Mouse (Mus musculus) intestine, embryonic 16.5 days (tissue): Measurements from ENCODE around the gene Atf6. TPM values are rescaled to one million over a fixed set of nuclear protein-coding genes. Genes with fewer than 3 reads are reported as not detected.

Source experiments
- ATAC-seq: fragments of 200-750 bp; cut with Nextera tagmentation; 2 replicates; pipeline ENCODE4 v1.8.0; 2017; ENCODE audit warnings: moderate TSS enrichment, moderate library complexity
- H3K27ac ChIP-seq: fragments of 300-500 bp; sonication (generic); 2 replicates; pipeline ENCODE4 v1.5.1; 2014; ENCODE audit warnings: mild to moderate bottlenecking, low read length
- H3K27me3 ChIP-seq: fragments of 300-500 bp; sonication (generic); replicated peaks from 2 replicates; pipeline ENCODE4 v1.6.1; 2014; ENCODE audit warnings: low read length, control low read depth, mixed read lengths; ENCODE audit not compliant: control insufficient read depth, insufficient read depth
- H3K36me3 ChIP-seq: fragments of 300-500 bp; sonication (generic); 2 replicates; pipeline ENCODE4 v1.6.1; 2014; ENCODE audit warnings: low read length, control low read depth; ENCODE audit not compliant: control insufficient read depth, insufficient read depth
- H3K4me1 ChIP-seq: fragments of 300-500 bp; sonication (generic); 2 replicates; pipeline ENCODE4 v1.6.1; 2014; ENCODE audit warnings: low read length, control low read depth, mixed read lengths; ENCODE audit not compliant: control insufficient read depth, insufficient read depth
- H3K4me2 ChIP-seq: fragments of 300-500 bp; sonication (generic); 2 replicates; pipeline ENCODE4 v1.6.1; 2014; ENCODE audit warnings: low read depth, low read length, control low read depth
- H3K4me3 ChIP-seq: fragments of 300-500 bp; sonication (generic); 2 replicates; pipeline ENCODE4 v1.5.1; 2014; ENCODE audit warnings: mild to moderate bottlenecking, low read length
- H3K9ac ChIP-seq: fragments of 300-500 bp; sonication (generic); 2 replicates; pipeline ENCODE4 v1.6.1; 2014; ENCODE audit warnings: low read depth, low read length
- H3K9me3 ChIP-seq: fragments of 300-500 bp; sonication (generic); 2 replicates; pipeline ENCODE4 v1.6.1; 2016; ENCODE audit warnings: low read length, control low read depth; ENCODE audit not compliant: control insufficient read depth
- WGBS: fragments of 180-500 bp; shearing (Covaris S2); extraction: QIAGEN DNeasy Blood & Tissue Kit; methylation state at CpG from one replicate; pipeline ENCODE4 v1.1.7; 2014; 5-methylcytosine and 5-hydroxymethylcytosine counted together
- polyA plus RNA-seq: library from polyadenylated mRNA; unstranded; fragments of >200 nt; fragmentation: Nextera tagmentation; extraction: Ambion mirVana; gene quantifications from 2 replicates; pipeline ENCODE4 v1.2.1, GENCODE M21; 2015

Gene Atf6
- polyA plus RNA-seq, 1 experiment from 2014 or later = 8.0 TPM

DNA sequence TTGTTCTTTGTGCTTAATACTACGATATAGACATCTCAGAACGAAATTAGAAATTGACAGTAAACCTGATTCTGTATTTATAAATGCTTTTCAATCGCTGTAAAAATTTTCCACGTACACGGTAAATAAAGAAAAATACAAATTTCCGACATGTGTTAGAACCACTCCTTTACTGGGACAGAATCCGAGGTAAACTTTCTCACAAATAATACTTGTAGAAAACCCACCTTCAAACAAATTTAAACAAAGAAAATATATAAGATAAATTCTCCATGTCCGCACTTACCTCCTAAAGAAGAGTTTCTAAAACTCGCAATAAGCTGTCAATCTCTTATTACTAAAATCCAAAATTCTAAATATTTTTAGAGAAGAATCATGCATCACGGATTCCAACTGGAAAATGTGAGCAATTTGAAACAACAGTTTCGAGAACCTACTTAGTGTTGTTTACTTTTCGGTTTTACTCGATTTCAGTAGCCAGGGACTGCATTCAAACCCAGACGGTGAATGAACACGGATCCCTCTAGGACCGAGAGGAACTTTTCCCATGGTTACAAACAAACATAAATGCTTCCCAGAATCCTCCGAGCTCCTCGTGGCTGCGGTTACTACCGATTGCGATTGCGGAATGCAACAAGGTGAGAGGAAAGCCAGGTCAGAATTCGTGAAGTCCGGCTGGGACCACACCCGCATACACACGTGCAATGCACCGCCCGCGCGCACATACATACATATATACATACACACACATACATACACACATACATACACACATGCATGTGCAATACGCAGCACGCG is 735 bp upstream of the Atf6 start:
- Histone ChIP-seq H3K9me3 (no peaks in the 10 kb centered on the region), H3K4me1 (no peaks in the 10 kb centered on the region), H3K27me3 (no peaks in the 10 kb centered on the region), H3K4me2 (peak overlapping the region; percentile 77), H3K4me3 (peak overlapping the region; percentile 92), H3K9ac (peak overlapping the region; percentile 85), H3K27ac (no peak overlapping the region), H3K36me3 (no peaks in the 10 kb centered on the region; the same call in 1 of the 2 replicates)
- WGBS = under 1% methylated on average over 33 of the region's 33 CpGs
- ATAC-seq = peak; percentile 81

DNA sequence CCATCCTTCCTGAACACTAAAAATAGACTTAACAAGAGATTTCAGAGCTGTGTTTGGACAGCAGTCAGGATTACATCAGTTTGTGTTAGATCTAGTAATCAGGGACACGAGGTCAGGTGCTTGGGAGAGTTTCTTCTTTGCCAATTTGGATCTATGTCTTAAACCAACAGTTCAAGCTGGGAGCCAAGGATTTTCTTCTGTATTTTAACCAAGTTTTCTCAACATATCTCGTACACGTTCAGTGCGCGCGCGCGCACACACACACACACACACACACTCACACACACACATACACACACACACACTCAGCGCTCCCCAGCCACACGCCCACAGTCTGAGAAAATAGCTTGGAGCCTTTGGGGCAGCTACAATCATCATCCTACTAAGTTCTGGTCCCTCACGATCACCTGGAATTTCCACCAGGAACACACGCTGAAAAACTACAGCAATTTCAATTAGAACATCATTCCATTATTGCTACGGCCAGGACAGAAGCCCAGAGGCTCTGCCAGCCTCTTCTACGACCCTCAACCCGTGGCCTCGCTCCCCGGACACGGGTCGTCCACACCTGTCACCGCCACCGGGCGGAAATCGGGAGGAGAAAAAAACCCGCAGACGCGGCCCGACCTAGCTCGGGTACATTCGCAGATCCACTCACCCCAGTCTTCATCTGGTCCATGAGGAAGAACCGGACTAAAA is 430 bp downstream of the Atf6 start:
- WGBS = 1% methylated on average over 30 of the region's 30 CpGs
- peak; percentile 71 for ATAC-seq
- no peaks in the 10 kb centered on the region; the same call in 1 of the 2 replicates for H3K36me3 ChIP-seq

DNA sequence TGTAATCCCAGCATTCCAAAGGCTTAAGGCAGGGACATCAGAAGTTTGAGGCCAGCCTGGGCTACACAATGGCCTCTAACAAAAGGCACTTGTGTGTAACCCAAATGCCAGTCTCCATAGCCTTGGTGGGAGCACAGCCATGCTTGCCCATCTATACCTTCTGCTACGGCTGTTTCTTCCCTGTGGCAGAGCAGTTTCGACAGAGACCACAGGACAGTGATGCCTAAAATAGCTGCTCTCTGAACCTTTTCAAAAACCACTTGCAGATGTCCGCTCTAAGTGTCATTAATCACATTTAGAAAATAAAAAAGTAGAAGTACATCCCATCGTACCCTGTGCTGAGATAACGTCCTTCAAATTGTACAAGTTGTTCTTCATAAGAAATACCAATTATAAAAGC is 2.2 kb downstream of the Atf6 start:
- no peaks in the 10 kb centered on the region for H3K27me3 ChIP-seq
- H3K4me3 ChIP-seq = no peak overlapping the region
- H3K4me1 ChIP-seq = no peaks in the 10 kb centered on the region
- H3K36me3 ChIP-seq = no peaks in the 10 kb centered on the region
- H3K9ac ChIP-seq = no peak overlapping the region
- ATAC-seq = no peak
- H3K27ac ChIP-seq = no peak overlapping the region
- WGBS = 83% methylated on average over 5 of the region's 5 CpGs
- H3K4me2 ChIP-seq = no peak overlapping the region
- H3K9me3 ChIP-seq = no peaks in the 10 kb centered on the region

More for the DNA sequence above, 430 bp downstream of the Atf6 start:
- H3K4me2 ChIP-seq = peak overlapping the region; percentile 77
- peak overlapping the region; percentile 85 for H3K9ac ChIP-seq
- peak overlapping the region; percentile 85 for H3K27ac ChIP-seq
- H3K27me3 ChIP-seq = no peaks in the 10 kb centered on the region
- H3K4me3 ChIP-seq = peak overlapping the region; percentile 92
- H3K4me1 ChIP-seq = no peaks in the 10 kb centered on the region
- H3K9me3 ChIP-seq = no peaks in the 10 kb centered on the region

DNA sequence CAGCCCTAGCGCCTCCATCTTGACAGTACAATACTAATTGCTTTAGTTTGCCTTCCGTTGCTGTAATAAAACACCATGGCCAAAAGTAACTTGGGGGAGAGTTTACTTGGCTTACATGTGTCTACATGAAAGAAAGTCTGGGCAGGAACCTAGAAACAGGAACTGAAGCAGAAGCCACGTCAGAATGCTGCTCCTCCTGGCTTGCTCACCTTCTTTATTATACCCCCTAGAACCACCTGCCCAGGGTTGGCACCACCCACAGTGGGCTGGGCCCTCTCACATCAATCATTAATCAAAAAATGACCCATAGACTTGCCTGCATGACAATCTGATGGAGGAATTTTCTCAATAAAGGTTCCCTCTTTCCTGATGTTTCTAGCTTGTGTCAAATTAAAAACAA is 2.8 kb downstream of the Atf6 start:
- H3K9ac ChIP-seq = no peak overlapping the region
- no peak overlapping the region for H3K4me3 ChIP-seq
- no peak overlapping the region for H3K27ac ChIP-seq
- H3K36me3 ChIP-seq = no peaks in the 10 kb centered on the region
- WGBS = 71% methylated on average over 3 of the region's 3 CpGs
- H3K27me3 ChIP-seq = no peaks in the 10 kb centered on the region
- ATAC-seq = no peak
- no peak overlapping the region for H3K4me2 ChIP-seq
- no peaks in the 10 kb centered on the region for H3K4me1 ChIP-seq
- H3K9me3 ChIP-seq = no peaks in the 10 kb centered on the region

DNA sequence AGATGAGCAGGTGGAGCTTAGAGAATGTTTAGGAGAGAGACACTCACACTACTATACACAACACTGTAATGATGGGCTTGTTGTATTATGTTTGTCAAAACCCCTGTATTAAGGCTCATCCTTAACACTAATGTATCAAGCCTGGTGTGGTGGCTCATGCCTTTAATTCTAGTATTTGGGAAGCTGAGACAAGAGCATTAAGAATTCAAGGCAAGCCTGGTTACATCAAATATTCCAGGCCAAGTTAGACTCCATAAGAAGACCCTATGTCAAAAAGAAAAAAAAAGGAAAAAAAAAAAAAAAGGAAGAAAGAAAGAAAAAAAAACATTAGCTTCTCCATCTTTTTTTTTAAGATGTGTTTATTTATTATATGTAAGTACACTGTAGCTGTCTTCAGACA is 3.3 kb downstream of the Atf6 start:
- no peak overlapping the region for H3K9ac ChIP-seq
- no peak overlapping the region for H3K27ac ChIP-seq
- H3K4me2 ChIP-seq = no peak overlapping the region
- no peak overlapping the region for H3K4me3 ChIP-seq
- ATAC-seq = no peak
- no peaks in the 10 kb centered on the region for H3K27me3 ChIP-seq
- H3K9me3 ChIP-seq = no peaks in the 10 kb centered on the region
- no peaks in the 10 kb centered on the region for H3K4me1 ChIP-seq
- H3K36me3 ChIP-seq = no peaks in the 10 kb centered on the region

DNA sequence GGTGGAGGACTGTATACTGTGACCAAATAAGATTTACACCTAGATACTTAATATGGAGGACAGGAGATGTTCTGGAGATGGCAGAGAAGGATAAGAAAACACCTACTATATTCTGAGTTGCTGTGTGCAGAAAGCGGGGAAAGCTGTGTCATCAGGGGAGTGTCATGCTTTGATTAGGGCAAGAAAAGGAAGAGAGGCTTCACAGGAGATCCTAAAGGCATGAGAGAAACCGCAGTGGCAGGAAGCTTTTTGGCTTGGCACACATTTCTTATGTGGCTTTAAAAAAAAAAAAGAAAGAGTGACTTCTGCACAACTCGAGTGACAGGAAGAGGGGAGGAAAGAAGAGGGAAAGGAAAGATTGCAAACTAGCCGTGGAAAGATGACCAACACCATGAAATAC is 4.5 kb downstream of the Atf6 start:
- Histone ChIP-seq H3K27ac (no peak overlapping the region), H3K27me3 (no peaks in the 10 kb centered on the region), H3K4me3 (no peak overlapping the region), H3K4me2 (no peak overlapping the region), H3K9me3 (no peaks in the 10 kb centered on the region), H3K36me3 (no peaks in the 10 kb centered on the region), H3K4me1 (no peaks in the 10 kb centered on the region), H3K9ac (no peak overlapping the region)
- WGBS = 61% methylated on average over 4 of the region's 4 CpGs
- no peak for ATAC-seq

DNA sequence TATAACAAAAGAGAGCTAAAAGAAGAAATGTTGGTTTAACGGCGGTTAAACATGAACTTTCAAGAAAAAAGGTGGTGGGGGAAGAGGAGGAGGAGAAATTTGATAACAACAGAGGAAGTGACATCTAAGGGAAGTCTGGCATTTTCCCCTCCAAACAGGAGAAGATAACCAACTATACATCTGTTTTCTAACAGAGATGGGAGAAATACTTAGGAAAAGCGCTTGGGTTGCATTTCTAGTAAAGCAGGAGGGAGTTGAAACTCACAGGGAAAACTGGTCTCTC is 5.2 kb downstream of the Atf6 start:
- H3K36me3 ChIP-seq = no peaks in the 10 kb centered on the region
- no peak overlapping the region for H3K27ac ChIP-seq
- no peaks in the 10 kb centered on the region for H3K9me3 ChIP-seq
- no peak overlapping the region for H3K4me2 ChIP-seq
- no peak for ATAC-seq
- H3K4me3 ChIP-seq = no peak overlapping the region
- H3K9ac ChIP-seq = no peak overlapping the region
- no peaks in the 10 kb centered on the region for H3K4me1 ChIP-seq
- 56% methylated on average over 3 of the region's 3 CpGs for WGBS
- no peaks in the 10 kb centered on the region for H3K27me3 ChIP-seq

DNA sequence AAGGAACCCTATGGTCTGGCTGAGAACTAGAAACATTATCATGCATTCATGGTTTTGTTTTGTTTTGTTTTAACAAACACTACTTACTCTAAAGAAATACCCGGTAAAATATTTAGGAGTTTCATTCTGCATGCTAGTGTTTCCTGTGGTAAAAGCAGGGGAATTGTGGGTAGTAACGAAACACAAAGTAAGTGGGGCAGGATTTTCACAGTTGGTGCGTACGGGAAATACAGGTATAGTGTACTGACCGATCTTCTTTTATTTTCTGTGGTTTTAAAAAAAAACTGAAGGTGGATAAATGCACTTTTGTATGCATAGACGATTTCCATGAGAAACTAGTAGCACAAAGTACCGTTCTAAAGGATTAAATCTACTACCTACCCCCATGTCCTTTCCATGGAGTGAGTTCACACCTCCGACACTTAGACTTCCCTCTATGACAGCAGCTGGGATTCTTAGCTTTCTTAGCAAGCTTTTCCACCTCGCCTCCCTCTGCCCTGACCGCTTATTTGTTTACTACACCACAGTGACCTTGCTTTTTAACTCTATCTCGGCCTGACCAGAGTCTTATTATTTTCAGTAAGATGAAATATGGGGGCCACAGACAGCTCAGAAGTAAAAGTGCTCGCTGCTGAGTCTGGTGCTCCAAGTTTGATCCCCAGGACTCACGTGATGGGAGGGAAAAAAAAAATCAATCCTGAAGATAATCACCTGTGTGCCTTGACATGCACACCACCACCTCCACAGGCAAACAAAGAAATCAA is 5.7 kb downstream of the Atf6 start:
- ATAC-seq = peak; percentile 41; the same call in 1 of the 2 replicates

DNA sequence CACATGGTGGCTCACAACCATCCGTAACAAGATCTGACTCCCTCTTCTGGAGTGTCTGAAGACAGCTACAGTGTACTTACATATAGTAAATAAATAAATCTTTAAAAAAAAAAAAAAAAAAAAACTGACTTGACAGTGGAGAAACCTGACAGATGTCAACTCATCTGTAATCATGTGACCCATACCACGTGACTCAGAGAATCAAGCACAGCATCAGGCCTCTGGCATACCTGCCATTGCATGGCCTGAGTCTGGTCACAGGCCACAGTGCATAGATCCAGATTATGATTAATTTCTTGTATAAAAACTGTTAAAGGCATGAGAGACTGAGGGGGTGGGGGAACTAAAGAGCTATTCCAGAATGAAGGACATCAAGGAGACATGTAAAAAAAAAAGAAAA is 8.7 kb downstream of the Atf6 start:
- ATAC-seq = no peak
- Histone ChIP-seq H3K27ac (no peak overlapping the region), H3K4me1 (no peaks in the 10 kb centered on the region), H3K9ac (no peak overlapping the region), H3K36me3 (no peaks in the 10 kb centered on the region), H3K27me3 (no peaks in the 10 kb centered on the region), H3K9me3 (no peaks in the 10 kb centered on the region), H3K4me2 (no peak overlapping the region), H3K4me3 (no peak overlapping the region)
- 88% methylated on average over 2 of the region's 2 CpGs for WGBS

More for the DNA sequence above, 5.7 kb downstream of the Atf6 start:
- H3K9me3 ChIP-seq = no peaks in the 10 kb centered on the region
- H3K4me3 ChIP-seq = no peak overlapping the region
- no peak overlapping the region for H3K4me2 ChIP-seq
- no peaks in the 10 kb centered on the region for H3K36me3 ChIP-seq
- H3K9ac ChIP-seq = no peak overlapping the region
- H3K27ac ChIP-seq = no peak overlapping the region
- 60% methylated on average over 13 of the region's 13 CpGs for WGBS
- no peaks in the 10 kb centered on the region for H3K4me1 ChIP-seq
- H3K27me3 ChIP-seq = no peaks in the 10 kb centered on the region
